Mouse (Mus musculus): Measurements from ENCODE around the gene Spdl1. TPM values are rescaled to one million over a fixed set of nuclear protein-coding genes. Genes with fewer than 3 reads are reported as not detected.
"Not testable (repeated sequence)": the region's sequence is repeated elsewhere in the genome, so short reads cannot be mapped to it uniquely, and the experiment has no call there.

Spdl1 gene
- total RNA-seq, 2 experiments from 2014 or later = 0.18 to 0.42 TPM

DNA sequence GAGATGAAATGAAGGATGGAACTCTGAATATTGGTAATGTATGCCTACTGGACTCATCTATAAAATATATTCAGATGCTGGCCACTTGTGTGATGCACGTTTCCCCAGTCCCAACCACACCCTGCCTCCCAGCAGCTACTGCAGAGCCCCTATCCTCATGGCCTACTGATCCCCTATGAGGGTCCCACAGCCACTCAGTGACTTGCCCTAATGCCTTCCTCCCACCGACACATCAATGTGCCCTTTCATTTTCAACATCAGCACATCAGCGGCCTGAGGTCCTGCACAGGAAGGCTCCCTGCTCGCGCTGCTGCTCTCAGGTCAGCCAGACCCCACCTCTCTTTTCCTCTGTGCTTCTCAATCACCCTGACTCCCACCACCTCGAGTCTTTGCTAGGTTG lies 19.1 kb downstream of the Spdl1 start:
- no peak for DNase-seq (ENCODE audit: low spot score in 2 of 2)

DNA sequence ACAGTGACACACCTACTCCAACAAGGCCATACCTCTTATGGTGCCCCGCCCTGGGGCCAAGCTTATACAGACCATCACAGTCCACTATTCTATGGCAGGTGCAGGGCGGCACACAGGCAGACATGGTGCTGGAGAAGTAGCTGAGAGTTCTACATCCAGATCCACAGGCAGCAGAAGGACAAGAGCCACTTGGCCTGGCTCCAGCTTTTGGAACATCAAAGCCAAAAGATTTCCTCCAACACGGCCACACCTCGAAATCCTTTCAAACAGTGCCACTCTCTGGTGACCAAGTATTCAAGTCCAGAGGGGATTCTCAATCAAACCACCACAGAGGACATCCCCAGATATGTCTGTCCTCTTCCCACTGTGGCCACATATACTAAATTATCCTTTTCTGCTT lies 28.4 kb downstream of the Spdl1 start:
- DNase-seq (ENCODE audit: low spot score in 2 of 2) = not testable (repeated sequence)

DNA sequence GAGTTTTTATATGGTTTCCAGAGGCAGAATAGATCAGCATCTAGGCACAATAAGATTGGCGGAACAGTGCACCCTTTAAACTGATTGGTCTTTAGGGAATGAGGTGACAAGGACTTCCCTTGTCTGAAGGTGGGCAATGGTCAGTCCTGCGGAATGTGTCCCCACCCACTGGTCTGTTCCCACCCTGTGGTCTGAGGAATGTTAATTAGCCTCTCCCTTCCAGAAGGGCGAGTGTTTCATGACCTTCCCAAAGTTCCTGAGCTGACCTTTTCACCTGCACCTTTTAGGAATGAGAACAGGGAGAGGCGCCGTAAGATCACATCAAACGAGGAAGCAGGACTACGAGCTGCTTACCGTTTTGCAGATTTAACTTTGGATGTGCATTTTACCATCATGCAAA lies 35.4 kb downstream of the Spdl1 start:
- DNase-seq (ENCODE audit: low spot score in 2 of 2) = not testable (repeated sequence)

DNA sequence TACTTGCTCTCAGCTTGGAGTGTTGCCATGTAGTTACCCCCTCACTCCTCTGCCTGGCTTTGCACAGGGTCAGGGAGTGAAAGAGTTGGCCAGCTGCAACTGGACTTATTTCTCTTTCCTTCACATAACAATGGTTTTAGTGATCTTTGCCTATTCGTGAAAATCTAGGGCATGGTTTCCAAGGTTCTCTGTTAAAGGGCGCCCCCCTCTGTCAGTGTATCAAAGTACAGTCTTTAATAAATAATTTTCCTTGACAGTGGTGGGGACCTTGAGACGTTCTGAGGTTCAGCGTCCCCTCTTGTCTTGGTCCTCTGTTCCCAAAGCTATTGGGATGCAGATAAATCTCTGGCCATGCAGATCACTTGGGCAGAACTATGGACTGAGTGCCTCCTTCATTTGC lies 37.3 kb downstream of the Spdl1 start:
- DNase-seq (ENCODE audit: low spot score in 2 of 2) = peak in 1 of 2 experiments; percentile 42

DNA sequence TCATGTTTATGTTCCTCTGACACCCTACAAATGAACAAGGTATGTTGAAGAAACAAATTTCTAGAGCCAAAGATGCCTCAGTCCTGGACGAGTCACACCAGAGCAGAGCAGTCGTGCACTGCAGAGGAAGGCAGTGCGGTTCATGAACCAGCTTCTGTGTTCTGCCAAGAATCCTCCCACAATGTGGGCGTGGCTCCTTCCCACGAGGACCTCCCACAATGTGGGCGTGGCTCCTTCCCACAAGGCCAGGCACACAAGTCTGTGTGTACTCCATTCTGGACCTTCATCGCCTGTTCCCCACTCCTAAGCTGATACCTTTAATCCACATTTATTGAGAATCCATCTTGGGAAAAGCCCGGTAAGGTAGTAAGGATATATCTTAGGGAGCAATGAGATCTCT lies 41.6 kb downstream of the Spdl1 start:
- no peak for DNase-seq (ENCODE audit: low spot score in 2 of 2)

DNA sequence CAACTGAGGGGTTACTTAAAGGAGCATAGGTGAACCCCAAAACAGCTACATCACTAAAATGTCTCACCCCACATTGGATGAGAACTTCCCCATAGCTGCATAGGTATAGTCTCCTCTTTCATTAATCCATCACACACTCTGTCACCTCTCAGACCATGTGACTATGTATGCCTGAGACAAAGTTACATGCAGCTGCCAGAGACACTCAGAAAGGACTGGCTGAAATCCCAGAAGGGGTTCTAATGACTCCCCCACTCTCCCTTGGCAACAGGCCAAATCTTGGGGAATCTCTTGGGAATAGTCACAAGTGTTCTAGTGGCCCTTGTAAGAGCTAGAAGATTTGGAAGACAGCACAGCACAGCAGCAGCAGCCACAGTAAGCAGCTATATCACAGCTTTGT lies 48.6 kb downstream of the Spdl1 start:
- no peak for DNase-seq (ENCODE audit: low spot score in 2 of 2)

DNA sequence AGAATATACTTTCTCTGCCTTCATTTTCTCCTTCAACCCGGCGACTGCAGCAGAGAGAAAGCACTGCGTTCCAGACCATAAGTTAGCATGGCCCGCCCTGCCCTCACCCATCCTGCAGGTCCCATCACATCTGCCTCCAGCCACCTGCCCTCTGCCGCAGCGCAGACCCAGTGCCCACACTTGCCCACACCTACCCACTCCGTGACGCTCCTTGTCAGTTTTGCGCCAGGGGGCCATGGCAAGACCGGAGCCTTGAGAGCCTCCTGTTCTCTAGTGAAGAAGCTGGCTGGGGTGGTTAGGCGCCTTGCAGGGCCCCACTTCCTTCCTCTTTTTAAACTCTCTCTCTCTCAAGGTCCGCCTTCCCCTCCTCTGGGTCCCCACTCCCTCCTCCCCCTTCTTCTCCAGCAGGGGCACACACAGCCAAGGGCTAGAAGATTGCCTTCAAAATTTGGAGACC lies 49.8 kb downstream of the Spdl1 start, which contains the start of gene Dock2:
Dock2 (minus strand) TSS at position 306 of the 457 bp plus-strand sequence.
- no peak for DNase-seq (ENCODE audit: low spot score in 2 of 2)

DNA sequence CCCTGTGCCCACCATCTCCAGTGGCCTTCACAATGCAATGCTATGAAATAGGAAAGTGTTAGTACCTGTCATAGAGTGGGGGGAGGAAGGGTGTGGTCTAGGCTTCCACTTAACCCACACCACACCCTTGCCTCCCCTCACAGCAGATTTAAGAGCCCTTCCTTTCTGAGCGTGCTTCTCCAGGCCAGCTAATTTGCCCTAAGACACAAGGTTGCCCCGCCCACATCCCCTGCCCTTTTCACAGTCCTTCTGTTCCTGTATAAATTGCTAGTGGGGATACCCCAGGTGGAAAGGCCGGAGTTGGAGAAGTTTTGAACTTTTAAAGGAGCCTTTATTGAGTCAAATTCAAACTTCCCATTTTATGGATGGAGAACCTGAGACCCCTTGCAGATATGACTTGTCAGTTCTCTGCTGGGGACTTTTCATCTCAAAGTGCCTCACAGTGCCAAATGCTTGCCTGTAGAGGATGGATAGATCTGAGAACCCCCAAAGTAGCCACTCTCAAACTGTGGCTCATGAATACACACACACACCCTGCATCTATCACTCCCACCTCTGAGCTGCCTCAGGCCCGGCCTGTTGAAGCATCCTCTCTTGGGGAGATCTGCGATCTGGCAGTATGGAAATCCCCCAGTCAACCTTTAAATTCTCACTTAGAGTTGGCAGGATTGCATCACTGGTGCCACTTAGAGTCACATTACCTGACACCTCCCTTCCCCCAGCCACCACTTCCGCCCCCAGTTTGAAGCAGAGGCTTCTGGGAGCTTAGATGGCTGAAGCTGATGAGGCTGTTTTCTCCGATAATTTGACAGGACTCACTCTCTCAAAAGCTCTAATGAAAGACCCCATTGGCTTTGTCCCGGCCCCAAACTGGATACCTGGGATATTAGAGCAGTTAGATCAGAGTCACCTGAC lies 50.7 kb downstream of the Spdl1 start:
- DNase-seq (ENCODE audit: low spot score in 2 of 2) = no peak

DNA sequence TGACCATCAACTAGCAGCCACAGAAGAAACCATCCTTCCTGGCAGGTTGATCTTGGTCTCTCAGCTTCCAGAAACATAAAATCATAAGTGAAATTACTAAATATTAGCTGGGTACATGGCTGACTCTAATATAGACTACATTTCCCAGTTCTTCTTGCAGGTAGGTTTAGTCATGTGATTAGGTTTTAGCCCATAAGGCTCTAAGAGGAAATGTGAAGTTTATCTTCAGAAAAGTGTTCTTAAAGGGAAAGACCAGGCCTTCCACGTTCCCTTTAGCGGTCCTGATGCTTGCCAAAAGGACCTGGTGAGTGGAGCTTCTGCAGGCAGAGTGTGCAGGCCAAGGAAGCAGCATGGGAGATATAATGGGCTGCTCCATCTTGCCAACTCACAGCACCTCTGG lies 52.7 kb downstream of the Spdl1 start:
- no peak for DNase-seq (ENCODE audit: low spot score in 2 of 2)

DNA sequence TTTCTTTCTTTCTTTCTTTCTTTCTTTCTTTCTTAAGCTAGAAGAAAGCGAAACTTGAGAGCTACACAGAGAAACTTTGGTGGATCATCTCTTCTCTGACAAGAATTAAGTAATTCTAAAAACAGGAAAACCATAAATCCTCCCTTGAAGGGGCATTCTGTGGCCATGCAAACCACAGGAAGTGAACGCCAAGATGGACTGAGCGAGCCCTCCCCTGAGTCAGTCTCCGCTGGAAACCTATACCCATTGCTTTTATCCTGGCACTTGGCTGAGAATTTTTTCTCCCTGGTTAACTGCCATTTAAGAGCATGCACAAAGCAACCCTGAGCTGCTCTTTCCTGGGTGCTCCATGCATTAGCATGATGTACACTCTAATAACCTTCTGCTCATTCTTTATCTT lies 53.5 kb downstream of the Spdl1 start:
- no peak for DNase-seq (ENCODE audit: low spot score in 2 of 2)

DNA sequence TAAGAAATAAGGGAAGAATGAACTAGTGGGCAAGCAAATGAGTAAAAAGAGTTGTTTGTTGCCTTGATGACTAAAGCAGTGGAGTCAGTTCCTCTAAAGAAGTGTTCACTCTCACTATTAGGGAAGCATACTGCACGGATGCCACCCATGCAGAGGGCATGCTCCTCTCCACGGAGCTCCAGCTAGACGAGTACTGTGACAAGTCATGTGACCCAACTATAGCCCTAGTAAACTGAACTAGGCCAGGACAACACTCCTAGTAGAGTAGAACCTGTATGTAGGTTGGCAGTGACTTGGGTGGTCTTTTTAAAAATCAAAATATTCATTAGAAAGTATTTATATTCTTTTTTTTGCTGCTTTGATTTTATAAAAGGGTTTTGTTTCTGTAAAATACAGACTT lies 55.1 kb downstream of the Spdl1 start:
- no peak for DNase-seq (ENCODE audit: low spot score in 2 of 2)

DNA sequence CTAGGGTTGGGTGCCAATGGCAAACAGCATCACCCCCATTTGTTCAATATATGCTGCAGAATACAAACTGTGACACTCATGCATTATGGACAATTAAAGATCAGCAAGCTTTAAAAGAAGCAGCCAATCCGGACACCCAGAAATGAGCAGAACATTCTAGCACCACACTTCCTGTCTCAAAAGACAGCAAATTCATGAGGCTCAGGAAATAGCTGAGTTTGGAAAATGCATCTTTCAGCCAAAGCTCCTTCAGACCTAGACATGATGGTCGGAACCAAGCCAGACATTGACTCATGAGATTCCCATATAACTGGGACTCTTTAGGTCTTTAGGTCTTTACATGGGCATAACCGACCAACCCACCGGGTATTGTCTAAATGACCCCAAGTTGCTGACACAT lies 55.9 kb downstream of the Spdl1 start:
- DNase-seq (ENCODE audit: low spot score in 2 of 2) = no peak

DNA sequence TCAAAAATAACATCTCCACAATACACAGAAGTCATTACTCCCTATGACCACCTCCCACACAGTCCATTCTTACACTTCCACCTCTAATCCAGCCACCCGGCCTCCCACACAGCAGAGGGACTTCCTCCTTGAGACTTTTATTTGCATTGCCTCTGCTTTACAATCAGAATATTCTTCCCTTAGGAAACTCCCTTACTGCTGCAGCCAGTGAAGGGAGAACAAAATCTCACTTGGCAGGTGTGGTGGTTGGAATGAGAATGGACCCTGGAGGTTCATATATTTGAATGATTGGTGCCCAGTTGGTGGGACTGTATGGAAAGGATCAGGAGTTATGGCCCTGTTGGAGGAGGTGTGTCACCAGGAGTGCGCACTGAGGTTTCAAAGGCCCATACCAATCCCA lies 57.4 kb downstream of the Spdl1 start:
- no peak for DNase-seq (ENCODE audit: low spot score in 2 of 2)

DNA sequence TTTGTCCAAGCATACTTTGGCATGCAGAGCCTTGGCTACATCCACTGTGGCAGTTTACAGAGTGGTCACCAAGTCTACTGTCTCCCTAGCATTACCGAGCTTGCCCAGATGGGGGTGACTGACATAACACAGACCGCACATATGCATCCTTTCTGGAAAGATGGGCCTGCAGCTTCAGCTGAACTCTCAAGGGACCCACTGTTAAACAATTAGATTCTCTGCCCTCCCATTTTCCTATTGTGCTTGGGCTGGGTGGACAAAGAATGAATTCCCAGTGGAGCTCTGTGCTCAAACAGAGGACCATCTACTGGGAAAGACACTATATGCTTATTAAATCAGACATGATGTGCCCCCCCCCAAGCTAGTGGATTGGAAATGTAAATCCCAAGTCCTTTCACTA lies 58.8 kb downstream of the Spdl1 start:
- no peak for DNase-seq (ENCODE audit: low spot score in 2 of 2)

DNA sequence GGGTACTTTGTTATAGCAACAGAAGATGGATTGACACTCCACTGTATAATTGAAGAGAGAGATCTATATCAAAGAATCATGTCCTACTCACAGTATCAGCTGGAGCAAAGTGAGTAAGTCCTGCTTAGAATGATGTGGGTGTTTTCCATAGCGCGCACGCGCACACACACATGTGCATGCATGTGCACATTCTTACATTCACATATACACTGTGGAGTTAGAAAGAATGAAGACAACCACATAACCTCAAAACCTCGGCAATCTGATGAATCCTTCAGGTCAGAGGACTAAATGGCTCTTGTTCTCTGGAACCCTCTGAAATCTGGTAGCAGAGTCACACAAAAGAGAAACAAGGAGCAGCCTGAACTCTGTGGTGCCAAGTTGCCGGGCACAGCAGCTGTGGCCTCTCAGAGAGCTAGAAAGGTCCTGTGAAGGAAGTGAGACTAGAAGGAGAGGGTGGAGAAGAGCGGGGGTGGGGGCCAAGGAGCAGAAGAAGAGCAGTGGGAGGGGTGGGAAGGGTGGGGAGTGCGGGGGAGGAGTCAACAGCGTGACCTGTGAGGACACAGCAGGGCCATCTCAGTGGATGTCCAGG lies 60.0 kb downstream of the Spdl1 start:
- DNase-seq (ENCODE audit: low spot score in 2 of 2) = no peak

DNA sequence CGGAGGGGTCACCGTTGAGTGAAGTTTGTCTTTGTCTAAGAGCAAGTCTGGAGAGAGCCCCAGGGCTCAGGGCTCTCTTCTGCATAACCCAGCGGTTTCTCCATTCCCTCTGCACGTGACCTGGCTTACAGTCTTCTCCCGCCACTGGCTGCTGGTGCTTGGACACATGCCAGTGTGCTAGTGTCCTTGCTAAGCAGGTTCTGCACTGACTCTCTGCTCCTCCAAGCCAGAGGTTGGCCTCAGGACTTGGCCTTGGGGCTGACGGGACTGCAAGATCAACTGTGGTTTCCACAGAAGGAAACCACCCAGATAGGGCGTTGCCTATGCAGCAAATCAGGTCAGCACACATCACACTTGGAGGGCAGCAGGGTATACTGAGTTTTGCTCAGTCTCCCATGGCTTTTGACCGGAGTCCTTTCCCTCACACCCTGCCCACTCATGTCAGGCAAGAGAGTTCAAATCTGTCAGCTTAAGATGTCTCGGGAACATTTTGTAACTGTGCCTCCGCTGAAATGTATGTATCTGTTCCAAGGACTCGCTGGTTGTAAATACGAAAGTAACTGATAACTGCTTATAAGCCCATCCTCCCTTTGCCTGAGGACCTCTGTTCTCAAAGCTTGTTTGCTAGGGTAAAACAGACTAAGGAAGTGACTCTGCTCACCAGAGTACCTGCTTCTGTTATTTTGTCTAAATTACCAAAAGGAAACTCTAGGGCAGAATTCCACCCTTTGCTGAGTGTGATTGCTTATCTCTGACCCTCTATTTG lies 62.0 kb downstream of the Spdl1 start:
- DNase-seq (ENCODE audit: low spot score in 2 of 2) = no peak

DNA sequence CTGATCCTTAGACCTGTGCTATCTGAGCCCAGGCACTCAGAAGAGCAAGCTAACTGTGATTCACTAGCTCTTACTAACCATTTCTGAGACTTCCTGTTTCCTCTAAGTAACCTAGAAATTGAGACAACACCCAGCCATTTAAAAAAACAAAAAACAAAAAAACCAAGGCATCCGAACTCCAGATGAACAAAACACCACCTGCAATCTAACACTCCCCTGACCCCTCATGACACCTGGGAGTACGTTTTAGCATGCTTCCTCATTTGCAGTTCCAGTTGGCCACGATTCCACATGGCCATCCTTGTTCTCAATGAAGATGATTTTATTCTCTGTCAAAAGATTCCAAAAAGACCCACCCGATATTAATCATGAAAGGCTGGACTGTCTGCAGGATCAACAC lies 62.8 kb downstream of the Spdl1 start:
- DNase-seq (ENCODE audit: low spot score in 2 of 2) = no peak

DNA sequence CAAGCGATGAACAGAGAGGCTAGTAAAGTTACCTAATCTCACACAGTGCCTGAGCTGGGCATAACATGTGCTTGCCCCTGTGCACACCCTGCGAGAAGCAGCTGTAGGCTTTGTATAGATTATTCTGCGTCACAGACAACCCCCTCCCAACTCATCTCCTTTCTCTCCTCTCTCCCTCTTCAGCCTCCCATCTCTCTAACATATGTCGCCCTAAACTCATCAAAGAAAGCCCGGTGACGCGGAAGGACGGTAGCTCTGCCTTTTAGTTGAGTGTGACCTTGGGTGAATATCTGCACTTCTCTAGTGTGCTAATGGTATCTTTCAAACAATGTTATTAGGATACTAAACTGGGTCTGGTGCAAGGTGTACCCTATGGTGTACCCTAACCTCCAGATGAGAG lies 63.5 kb downstream of the Spdl1 start:
- DNase-seq (ENCODE audit: low spot score in 2 of 2) = no peak

DNA sequence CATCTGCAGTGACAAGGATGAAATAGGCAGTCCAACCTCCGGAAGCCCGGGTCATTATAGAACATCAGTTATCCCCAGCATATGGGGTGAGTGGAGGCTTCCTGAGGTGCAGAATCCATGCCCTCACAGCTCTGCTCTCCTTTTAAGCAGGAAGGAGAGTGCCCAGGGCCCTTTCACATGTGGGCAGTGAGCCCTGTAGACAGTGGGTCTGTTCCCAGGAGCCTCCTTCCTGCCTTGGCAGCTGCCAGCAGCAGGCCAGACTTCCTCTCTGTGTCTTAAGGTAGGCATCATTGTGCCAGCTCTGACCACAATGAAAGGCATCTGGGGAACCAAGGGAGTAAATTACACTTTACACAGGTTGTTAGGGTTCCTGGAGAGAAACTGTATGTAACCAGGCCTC lies 64.0 kb downstream of the Spdl1 start:
- DNase-seq (ENCODE audit: low spot score in 2 of 2) = no peak

DNA sequence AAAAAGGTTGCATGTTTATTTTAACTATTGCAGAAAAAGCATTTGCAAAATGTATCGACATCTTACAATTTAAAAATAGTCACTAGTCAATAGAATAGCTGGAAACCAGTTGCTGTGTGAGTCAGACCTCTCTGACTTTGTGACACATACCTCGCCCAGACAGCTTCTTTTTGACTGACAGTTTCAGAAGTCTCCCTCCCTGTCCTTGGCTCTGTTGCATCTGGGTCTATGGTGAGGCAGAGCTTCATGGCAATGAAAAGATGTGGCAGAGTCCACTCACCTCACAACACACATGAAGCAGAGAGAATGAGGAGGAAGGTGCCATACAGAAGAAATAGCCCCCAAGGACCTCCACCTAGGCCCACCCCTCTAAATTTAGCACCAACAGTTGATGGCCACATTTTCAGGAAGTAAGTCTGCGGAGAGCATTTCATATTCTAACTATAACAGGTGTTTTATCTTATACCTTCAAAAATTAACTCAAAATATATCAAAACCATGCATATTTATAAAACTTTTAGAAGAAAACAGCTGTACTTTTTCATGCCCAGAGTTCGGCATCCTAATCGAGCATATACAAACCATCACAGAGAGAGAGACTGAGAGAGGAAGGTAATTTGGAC lies 69.6 kb downstream of the Spdl1 start:
- no peak for DNase-seq (ENCODE audit: low spot score in 2 of 2)

DNA sequence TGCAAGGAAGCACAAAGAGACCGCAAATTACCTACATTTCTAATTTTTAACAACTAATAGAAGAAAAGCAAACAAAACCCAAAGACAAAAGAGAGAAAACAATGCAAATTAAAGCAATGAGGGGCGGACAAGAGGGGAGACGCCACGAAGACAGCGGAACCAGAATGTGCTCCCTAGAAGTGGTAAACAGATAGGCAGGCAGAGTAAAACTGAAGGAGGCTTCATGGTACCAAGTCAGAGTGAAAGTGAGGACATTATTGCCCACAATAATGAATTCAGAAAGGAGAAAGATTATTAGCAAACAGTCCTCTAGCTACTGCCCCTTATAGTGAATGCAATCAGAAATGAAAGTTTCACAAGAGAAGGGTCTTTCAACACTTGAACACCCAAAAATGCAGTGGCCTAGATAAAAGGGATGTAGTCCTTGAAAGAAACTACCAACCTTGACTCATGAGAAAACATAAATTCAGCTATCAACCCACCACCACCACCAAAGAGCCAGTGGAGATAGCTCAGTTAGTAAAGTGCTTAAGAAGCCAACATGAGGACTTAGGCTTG lies 70.8 kb downstream of the Spdl1 start:
- no peak for DNase-seq (ENCODE audit: low spot score in 2 of 2)
